Mouse (Mus musculus) heart, postnatal 0 days (tissue): ENCODE measurements around the gene Fam3b.

Source experiments
- CTCF ChIP-seq: IDR thresholded peaks from 2 replicates; pipeline ENCODE4 v1.5.1; 2016; ENCODE audit warnings: antibody characterized with exemption, control low read depth, low read depth
- EP300 ChIP-seq: IDR thresholded peaks from 2 replicates; pipeline ENCODE4 v1.6.1; 2016; ENCODE audit warnings: antibody characterized with exemption, low read depth

DNA sequence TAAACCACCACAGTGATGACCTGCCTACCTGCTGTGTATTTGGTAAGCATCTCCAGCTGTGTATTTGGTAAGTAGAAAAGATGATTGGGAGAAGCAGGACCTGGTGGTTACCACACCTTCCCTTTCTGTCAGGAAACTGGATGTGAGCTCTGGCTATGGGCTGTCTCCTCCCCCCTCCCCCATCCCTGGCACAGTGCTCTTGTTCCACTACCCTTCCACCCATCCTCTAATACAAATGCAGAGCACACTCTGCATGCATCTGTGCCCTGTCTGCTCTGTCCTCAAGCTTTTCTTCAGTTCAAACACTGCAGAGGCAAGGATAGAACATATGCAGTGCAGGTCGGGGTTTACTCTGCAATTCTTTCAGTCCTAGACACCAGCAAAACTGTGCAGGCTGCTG, 19.8 kb upstream of the Fam3b start:
- no peak for TF ChIP-seq CTCF
- no peak for TF ChIP-seq EP300
